Comparison of ENCODE assay signal across 51 mouse cellular contexts in genomic region chr10:100296105-100296504, GRCm38 (mm10). TPM values are rescaled to one million over a fixed set of nuclear protein-coding genes. Genes with fewer than 3 reads are reported as not detected.
"Had no signal": no experiment of that assay in that cellular context is flagged by ENCODE, and none has a peak within 500 bp of the region (broad histone marks: within the 10 kb centered on the region; RNA-seq: fewer than 3 reads in every experiment).

No protein-coding gene starts in this region.

- H3K4me1 ChIP-seq: heart, embryonic 12.5 days; heart, embryonic 13.5 days; heart, embryonic 15.5 days; hindbrain, embryonic 10.5 days; hindbrain, embryonic 12.5 days; hindbrain, embryonic 13.5 days; hindbrain, embryonic 15.5 days; intestine, embryonic 15.5 days; kidney, embryonic 15.5 days had no signal

- H3K27me3 ChIP-seq: heart, embryonic 12.5 days; heart, embryonic 13.5 days; heart, embryonic 15.5 days; hindbrain, embryonic 12.5 days; hindbrain, embryonic 13.5 days; hindbrain, embryonic 15.5 days; intestine, embryonic 15.5 days; kidney, embryonic 15.5 days had no signal

- DNase-seq: heart, postnatal 10 days; heart, postnatal 14 days; heart, postnatal 36 days; heart, postnatal 4 days; kidney, adult 11 months; kidney, adult 18-20 months; kidney, adult 2 months; kidney, adult 8-10 months; kidney, adult 9 months; kidney, postnatal 10 days; kidney, postnatal 14 days; kidney, postnatal 25 days; kidney, postnatal 36 days; kidney, postnatal 4 days; layer of hippocampus, adult 9-11 months; layer of hippocampus, postnatal 36 days had no signal

- H3K27ac ChIP-seq: heart, embryonic 13.5 days; heart, embryonic 15.5 days; hindbrain, embryonic 10.5 days; hindbrain, embryonic 12.5 days; hindbrain, embryonic 13.5 days; hindbrain, embryonic 15.5 days; hindbrain, postnatal 0 days; intestine, embryonic 15.5 days; kidney, embryonic 15.5 days; kidney, postnatal 0 days; layer of hippocampus, adult 2 months; left cerebral cortex, adult 2 months had no signal

- H3K4me3 ChIP-seq: heart, embryonic 12.5 days; heart, embryonic 13.5 days; heart, embryonic 15.5 days; hindbrain, embryonic 10.5 days; hindbrain, embryonic 12.5 days; hindbrain, embryonic 13.5 days; hindbrain, embryonic 15.5 days; intestine, embryonic 15.5 days; kidney, embryonic 15.5 days; layer of hippocampus, adult 2 months; left cerebral cortex, adult 2 months had no signal

- H3K9ac ChIP-seq: heart, embryonic 12.5 days; heart, embryonic 13.5 days; heart, embryonic 15.5 days; hindbrain, embryonic 12.5 days; hindbrain, embryonic 13.5 days; hindbrain, embryonic 15.5 days; intestine, embryonic 15.5 days; kidney, embryonic 15.5 days had no signal

- ATAC-seq: hindbrain, embryonic 16.5 days; hindbrain, postnatal 0 days; inflammation-experienced regulatory T-cells, adult 6 months; intestine, embryonic 15.5 days; intestine, embryonic 16.5 days; intestine, postnatal 0 days had no signal

- H3K9me3 ChIP-seq: heart, embryonic 12.5 days; heart, embryonic 13.5 days; heart, embryonic 15.5 days; hindbrain, embryonic 10.5 days; hindbrain, embryonic 12.5 days; hindbrain, embryonic 13.5 days; hindbrain, embryonic 15.5 days; intestine, embryonic 15.5 days; kidney, embryonic 15.5 days had no signal

- H3K36me3 ChIP-seq: heart, embryonic 12.5 days; heart, embryonic 13.5 days; heart, embryonic 15.5 days; hindbrain, embryonic 10.5 days; hindbrain, embryonic 12.5 days; hindbrain, embryonic 13.5 days; hindbrain, embryonic 15.5 days; intestine, embryonic 15.5 days; kidney, embryonic 15.5 days had no signal

- H3K4me2 ChIP-seq: heart, embryonic 11.5 days; heart, embryonic 12.5 days; heart, embryonic 13.5 days; heart, embryonic 15.5 days; hindbrain, embryonic 12.5 days; hindbrain, embryonic 13.5 days; hindbrain, embryonic 15.5 days; intestine, embryonic 15.5 days; kidney, embryonic 15.5 days had no signal

RNA-seq across cellular contexts. Expression of gene Gm4301, which starts 39.4 kb away (rescaled TPM):
- total RNA-seq: heart, postnatal 10 days; heart, postnatal 14 days; heart, postnatal 25 days; heart, postnatal 36 days; heart, postnatal 4 days; hematopoietic stem cell, adult 5-6 weeks; hindbrain, postnatal 0 days; layer of hippocampus, adult 18-20 months; layer of hippocampus, adult 2 months; layer of hippocampus, adult 8-10 months; layer of hippocampus, postnatal 10 days; layer of hippocampus, postnatal 14 days; layer of hippocampus, postnatal 25 days; layer of hippocampus, postnatal 36 days; left cerebral cortex, adult 18-20 months; left cerebral cortex, adult 2 months; left cerebral cortex, adult 8-10 months had no signal
- polyA plus RNA-seq: heart, embryonic 11.5 days; heart, embryonic 12.5 days; heart, embryonic 13.5 days; heart, embryonic 14.5 days; heart, embryonic 15.5 days; heart, embryonic 16.5 days; heart, postnatal 0 days; hindbrain, embryonic 10.5 days; hindbrain, embryonic 11.5 days; hindbrain, embryonic 12.5 days; hindbrain, embryonic 13.5 days; hindbrain, embryonic 15.5 days; hindbrain, embryonic 16.5 days; hindbrain, postnatal 0 days; inflammation-experienced regulatory T-cells, adult 6 months; intestine, embryonic 14.5 days; intestine, embryonic 15.5 days; intestine, embryonic 16.5 days; intestine, postnatal 0 days; kidney, adult 2 months; kidney, embryonic 14.5 days; kidney, embryonic 15.5 days; kidney, embryonic 16.5 days; kidney, postnatal 0 days; large intestine, adult 2 months had no signal

RNA-seq across cellular contexts. Expression of gene Gm4302, which starts 44.5 kb away (rescaled TPM):
- total RNA-seq: heart, postnatal 10 days; heart, postnatal 14 days; heart, postnatal 25 days; heart, postnatal 36 days; heart, postnatal 4 days; hematopoietic stem cell, adult 5-6 weeks; hindbrain, postnatal 0 days; layer of hippocampus, adult 18-20 months; layer of hippocampus, adult 2 months; layer of hippocampus, adult 8-10 months; layer of hippocampus, postnatal 10 days; layer of hippocampus, postnatal 14 days; layer of hippocampus, postnatal 25 days; layer of hippocampus, postnatal 36 days; left cerebral cortex, adult 18-20 months; left cerebral cortex, adult 2 months; left cerebral cortex, adult 8-10 months had no signal
- polyA plus RNA-seq: heart, embryonic 11.5 days; heart, embryonic 12.5 days; heart, embryonic 13.5 days; heart, embryonic 14.5 days; heart, embryonic 15.5 days; heart, embryonic 16.5 days; heart, postnatal 0 days; hindbrain, embryonic 10.5 days; hindbrain, embryonic 11.5 days; hindbrain, embryonic 12.5 days; hindbrain, embryonic 13.5 days; hindbrain, embryonic 15.5 days; hindbrain, embryonic 16.5 days; hindbrain, postnatal 0 days; inflammation-experienced regulatory T-cells, adult 6 months; intestine, embryonic 14.5 days; intestine, embryonic 15.5 days; intestine, embryonic 16.5 days; intestine, postnatal 0 days; kidney, adult 2 months; kidney, embryonic 14.5 days; kidney, embryonic 15.5 days; kidney, embryonic 16.5 days; kidney, postnatal 0 days; large intestine, adult 2 months had no signal

RNA-seq across cellular contexts. Expression of gene Gm4303, which starts 49.7 kb away (rescaled TPM):
- total RNA-seq: heart, postnatal 10 days; heart, postnatal 14 days; heart, postnatal 25 days; heart, postnatal 36 days; heart, postnatal 4 days; hematopoietic stem cell, adult 5-6 weeks; hindbrain, postnatal 0 days; layer of hippocampus, adult 18-20 months; layer of hippocampus, adult 2 months; layer of hippocampus, adult 8-10 months; layer of hippocampus, postnatal 10 days; layer of hippocampus, postnatal 14 days; layer of hippocampus, postnatal 25 days; layer of hippocampus, postnatal 36 days; left cerebral cortex, adult 18-20 months; left cerebral cortex, adult 2 months; left cerebral cortex, adult 8-10 months had no signal
- polyA plus RNA-seq: heart, embryonic 11.5 days; heart, embryonic 12.5 days; heart, embryonic 13.5 days; heart, embryonic 14.5 days; heart, embryonic 15.5 days; heart, embryonic 16.5 days; heart, postnatal 0 days; hindbrain, embryonic 10.5 days; hindbrain, embryonic 11.5 days; hindbrain, embryonic 12.5 days; hindbrain, embryonic 13.5 days; hindbrain, embryonic 15.5 days; hindbrain, embryonic 16.5 days; hindbrain, postnatal 0 days; inflammation-experienced regulatory T-cells, adult 6 months; intestine, embryonic 14.5 days; intestine, embryonic 15.5 days; intestine, embryonic 16.5 days; intestine, postnatal 0 days; kidney, adult 2 months; kidney, embryonic 14.5 days; kidney, embryonic 15.5 days; kidney, embryonic 16.5 days; kidney, postnatal 0 days; large intestine, adult 2 months had no signal

RNA-seq across cellular contexts. Expression of gene Gm4305, which starts 54.8 kb away (rescaled TPM):
- total RNA-seq: heart, postnatal 10 days; heart, postnatal 14 days; heart, postnatal 25 days; heart, postnatal 36 days; heart, postnatal 4 days; hematopoietic stem cell, adult 5-6 weeks; hindbrain, postnatal 0 days; layer of hippocampus, adult 18-20 months; layer of hippocampus, adult 2 months; layer of hippocampus, adult 8-10 months; layer of hippocampus, postnatal 10 days; layer of hippocampus, postnatal 14 days; layer of hippocampus, postnatal 25 days; layer of hippocampus, postnatal 36 days; left cerebral cortex, adult 18-20 months; left cerebral cortex, adult 2 months; left cerebral cortex, adult 8-10 months had no signal
- polyA plus RNA-seq: heart, embryonic 11.5 days; heart, embryonic 12.5 days; heart, embryonic 13.5 days; heart, embryonic 14.5 days; heart, embryonic 15.5 days; heart, embryonic 16.5 days; heart, postnatal 0 days; hindbrain, embryonic 10.5 days; hindbrain, embryonic 11.5 days; hindbrain, embryonic 12.5 days; hindbrain, embryonic 13.5 days; hindbrain, embryonic 15.5 days; hindbrain, embryonic 16.5 days; hindbrain, postnatal 0 days; inflammation-experienced regulatory T-cells, adult 6 months; intestine, embryonic 14.5 days; intestine, embryonic 15.5 days; intestine, embryonic 16.5 days; intestine, postnatal 0 days; kidney, adult 2 months; kidney, embryonic 14.5 days; kidney, embryonic 15.5 days; kidney, embryonic 16.5 days; kidney, postnatal 0 days; large intestine, adult 2 months had no signal
